Mouse (Mus musculus): Measurements from ENCODE around the gene Fars2. TPM values are rescaled to one million over a fixed set of nuclear protein-coding genes. Genes with fewer than 3 reads are reported as not detected.
"Not testable (repeated sequence)": the region's sequence is repeated elsewhere in the genome, so short reads cannot be mapped to it uniquely, and the experiment has no call there.

Fars2 gene
- polyA plus RNA-seq, 1 experiment from 2014 or later, result 23.5 TPM

- 77% methylated on average over 3 of the region's 3 CpGs for WGBS
- no peaks in the 10 kb centered on the region for H3K9me3 ChIP-seq
- H3K27me3 ChIP-seq (replicated peaks; ENCODE audit: low read depth, poor library complexity, severe bottlenecking), result no peaks in the 10 kb centered on the region
These were observed 200.6 kb downstream of the Fars2 start for GRCm38 (mm10) chr13:36317824-36318223.

GRCm38 (mm10) chr13:36324624-36325023, 207.4 kb downstream of the Fars2 start:
- no peaks in the 10 kb centered on the region for H3K9me3 ChIP-seq
- no peak overlapping the region for H3K27ac ChIP-seq (replicated peaks)
- H3K27me3 ChIP-seq (replicated peaks; ENCODE audit: low read depth, poor library complexity, severe bottlenecking), result no peaks in the 10 kb centered on the region
- WGBS, result 95% methylated on average over 2 of the region's 2 CpGs
- H3K4me1 ChIP-seq, result peaks cover 7% of the 10 kb centered on the region
- no peak overlapping the region for H3K4me3 ChIP-seq
- DNase-seq (ENCODE audit: low spot score), result no peak
- H3K36me3 ChIP-seq (replicated peaks), result no peaks in the 10 kb centered on the region

More at GRCm38 (mm10) chr13:36317824-36318223, 200.6 kb downstream of the Fars2 start:
- H3K4me3 ChIP-seq, result no peak overlapping the region
- DNase-seq (ENCODE audit: low spot score), result no peak
- no peak overlapping the region for H3K27ac ChIP-seq (replicated peaks)
- H3K36me3 ChIP-seq (replicated peaks), result no peaks in the 10 kb centered on the region
- H3K4me1 ChIP-seq, result no peaks in the 10 kb centered on the region

GRCm38 (mm10) chr13:36326539-36326938, 209.3 kb downstream of the Fars2 start:
- H3K27ac ChIP-seq (replicated peaks), result no peak overlapping the region
- no peaks in the 10 kb centered on the region for H3K36me3 ChIP-seq (replicated peaks)
- H3K9me3 ChIP-seq, result no peaks in the 10 kb centered on the region
- H3K27me3 ChIP-seq (replicated peaks; ENCODE audit: low read depth, poor library complexity, severe bottlenecking), result no peaks in the 10 kb centered on the region
- H3K4me3 ChIP-seq, result no peak overlapping the region
- no peak for DNase-seq (ENCODE audit: low spot score)
- 60% methylated on average over 3 of the region's 3 CpGs for WGBS
- H3K4me1 ChIP-seq, result peaks cover 7% of the 10 kb centered on the region

GRCm38 (mm10) chr13:36329871-36330270, 212.7 kb downstream of the Fars2 start:
- Histone ChIP-seq H3K4me3 (no peak overlapping the region), H3K9me3 (no peaks in the 10 kb centered on the region), H3K27me3 (replicated peaks; ENCODE audit: low read depth, poor library complexity, severe bottlenecking) (no peaks in the 10 kb centered on the region), H3K27ac (replicated peaks) (no peak overlapping the region), H3K36me3 (replicated peaks) (no peaks in the 10 kb centered on the region), H3K4me1 (peaks cover 7% of the 10 kb centered on the region)
- no peak for DNase-seq (ENCODE audit: low spot score)
- 70% methylated on average over 2 of the region's 2 CpGs for WGBS

GRCm38 (mm10) chr13:36330542-36330941, 213.3 kb downstream of the Fars2 start:
- Histone ChIP-seq H3K9me3 (no peaks in the 10 kb centered on the region), H3K4me3 (no peak overlapping the region), H3K27me3 (replicated peaks; ENCODE audit: low read depth, poor library complexity, severe bottlenecking) (no peaks in the 10 kb centered on the region), H3K27ac (replicated peaks) (no peak overlapping the region), H3K4me1 (peaks cover 7% of the 10 kb centered on the region), H3K36me3 (replicated peaks) (no peaks in the 10 kb centered on the region)
- WGBS, result 87% methylated on average over 3 of the region's 3 CpGs
- DNase-seq (ENCODE audit: low spot score), result no peak

GRCm38 (mm10) chr13:36334748-36335147, 217.5 kb downstream of the Fars2 start:
- no peak overlapping the region for H3K27ac ChIP-seq (replicated peaks)
- no peaks in the 10 kb centered on the region for H3K27me3 ChIP-seq (replicated peaks; ENCODE audit: low read depth, poor library complexity, severe bottlenecking)
- no peaks in the 10 kb centered on the region for H3K4me1 ChIP-seq
- DNase-seq (ENCODE audit: low spot score), result no peak
- no peak overlapping the region for H3K4me3 ChIP-seq
- H3K9me3 ChIP-seq, result no peaks in the 10 kb centered on the region
- H3K36me3 ChIP-seq (replicated peaks), result no peaks in the 10 kb centered on the region
- 74% methylated on average over 5 of the region's 5 CpGs for WGBS

- no peak for DNase-seq (ENCODE audit: low spot score)
- Histone ChIP-seq H3K4me1 (no peaks in the 10 kb centered on the region), H3K27ac (replicated peaks) (no peak overlapping the region), H3K27me3 (replicated peaks; ENCODE audit: low read depth, poor library complexity, severe bottlenecking) (no peaks in the 10 kb centered on the region), H3K36me3 (replicated peaks) (no peaks in the 10 kb centered on the region), H3K4me3 (no peak overlapping the region), H3K9me3 (no peaks in the 10 kb centered on the region)
- whole genome bisulfite sequencing, result 83% methylated on average over 11 of the region's 11 CpGs
These were observed 234.3 kb downstream of the Fars2 start for GRCm38 (mm10) chr13:36351529-36351928.

- H3K4me3 ChIP-seq, result no peak overlapping the region
- no peak for DNase-seq (ENCODE audit: low spot score)
- no peaks in the 10 kb centered on the region for H3K4me1 ChIP-seq
- H3K27me3 ChIP-seq (replicated peaks; ENCODE audit: low read depth, poor library complexity, severe bottlenecking), result no peaks in the 10 kb centered on the region
- no peak overlapping the region for H3K27ac ChIP-seq (replicated peaks)
- H3K9me3 ChIP-seq, result no peaks in the 10 kb centered on the region
- WGBS, result 82% methylated on average over 4 of the region's 4 CpGs
- H3K36me3 ChIP-seq (replicated peaks), result no peaks in the 10 kb centered on the region
These were observed 240.3 kb downstream of the Fars2 start for GRCm38 (mm10) chr13:36357469-36357868.

GRCm38 (mm10) chr13:36361419-36361818, 244.2 kb downstream of the Fars2 start:
- no peaks in the 10 kb centered on the region for H3K36me3 ChIP-seq (replicated peaks)
- no peaks in the 10 kb centered on the region for H3K27me3 ChIP-seq (replicated peaks; ENCODE audit: low read depth, poor library complexity, severe bottlenecking)
- H3K27ac ChIP-seq (replicated peaks), result no peak overlapping the region
- WGBS, result 86% methylated on average over 3 of the region's 3 CpGs
- no peak for DNase-seq (ENCODE audit: low spot score)
- H3K4me3 ChIP-seq, result no peak overlapping the region
- no peaks in the 10 kb centered on the region for H3K4me1 ChIP-seq
- H3K9me3 ChIP-seq, result no peaks in the 10 kb centered on the region

- not testable (repeated sequence) for H3K27ac ChIP-seq (replicated peaks)
These were observed 248.5 kb downstream of the Fars2 start for GRCm38 (mm10) chr13:36365719-36366118.

GRCm38 (mm10) chr13:36366304-36366703, 249.1 kb downstream of the Fars2 start:
- Histone ChIP-seq H3K9me3 (no peaks in the 10 kb centered on the region), H3K27ac (replicated peaks) (no peak overlapping the region), H3K27me3 (replicated peaks; ENCODE audit: low read depth, poor library complexity, severe bottlenecking) (no peaks in the 10 kb centered on the region), H3K4me1 (no peaks in the 10 kb centered on the region), H3K36me3 (replicated peaks) (no peaks in the 10 kb centered on the region), H3K4me3 (no peak overlapping the region)
- WGBS, result 89% methylated on average over 6 of the region's 6 CpGs
- no peak for DNase-seq (ENCODE audit: low spot score)

More at GRCm38 (mm10) chr13:36365719-36366118, 248.5 kb downstream of the Fars2 start:
- H3K4me3 ChIP-seq; H3K4me1 ChIP-seq; DNase-seq (ENCODE audit: low spot score); H3K27me3 ChIP-seq (replicated peaks; ENCODE audit: low read depth, poor library complexity, severe bottlenecking); H3K9me3 ChIP-seq; H3K36me3 ChIP-seq (replicated peaks): not testable (repeated sequence)
- 91% methylated on average over 5 of the region's 5 CpGs for WGBS

- DNase-seq (ENCODE audit: low spot score), result no peak
- Histone ChIP-seq H3K36me3 (replicated peaks) (no peaks in the 10 kb centered on the region), H3K27ac (replicated peaks) (no peak overlapping the region)
These were observed 250.7 kb downstream of the Fars2 start for GRCm38 (mm10) chr13:36367712-36368491.

GRCm38 (mm10) chr13:36368799-36369198, 251.6 kb downstream of the Fars2 start:
- Histone ChIP-seq H3K9me3 (no peaks in the 10 kb centered on the region), H3K36me3 (replicated peaks) (no peaks in the 10 kb centered on the region), H3K27me3 (replicated peaks; ENCODE audit: low read depth, poor library complexity, severe bottlenecking) (no peaks in the 10 kb centered on the region), H3K27ac (replicated peaks) (no peak overlapping the region), H3K4me1 (no peaks in the 10 kb centered on the region), H3K4me3 (no peak overlapping the region)
- no peak for DNase-seq (ENCODE audit: low spot score)
- WGBS, result 60% methylated on average over 3 of the region's 3 CpGs

More at GRCm38 (mm10) chr13:36367712-36368491, 250.7 kb downstream of the Fars2 start:
- no peak overlapping the region for H3K4me3 ChIP-seq
- H3K4me1 ChIP-seq, result no peaks in the 10 kb centered on the region
- H3K27me3 ChIP-seq (replicated peaks; ENCODE audit: low read depth, poor library complexity, severe bottlenecking), result no peaks in the 10 kb centered on the region
- H3K9me3 ChIP-seq, result no peaks in the 10 kb centered on the region
